Mouse (Mus musculus) liver, adult (tissue): ENCODE measurements at regions not wholly inside any gene's neighbourhood (a gene's known extent, or its start where the extent isn't known, plus 50 kb on each side); places are given as distances from the start of the nearest gene placed in this dataset.

ENCODE experiments used
- GATA4 ChIP-seq: IDR thresholded peaks from 2 replicates; pipeline ENCODE4 v1.6.1; 2014; ENCODE audit warnings: mild to moderate bottlenecking, low read length; ENCODE audit not compliant: insufficient replicate concordance

DNA sequence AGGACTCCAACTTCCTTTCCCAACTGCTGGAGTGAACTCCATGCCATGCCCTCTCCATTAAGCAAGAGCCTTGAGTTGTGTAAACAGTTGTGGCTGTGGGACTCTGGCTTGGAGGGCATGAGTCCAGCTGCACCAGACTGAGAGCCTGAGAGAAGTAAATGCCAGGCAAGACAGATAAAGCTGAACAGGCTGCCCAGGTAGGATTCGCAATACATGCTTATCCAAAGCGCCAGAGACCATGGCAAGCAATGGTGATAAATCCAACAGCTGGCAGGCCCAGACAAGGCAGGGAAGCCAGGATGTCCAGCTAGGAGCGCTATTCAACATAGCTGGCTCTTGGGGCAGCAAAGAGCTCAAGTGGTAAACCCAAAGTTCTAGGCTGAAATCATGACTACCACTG, 163.1 kb upstream of the Kdm8 start:
- TF ChIP-seq GATA4: peak; percentile 49; the same call in 1 of the 2 replicates

- TF ChIP-seq GATA4: no peak
Measured at GRCm38 (mm10) chr7:125295226-125295625, 149.2 kb upstream of the Kdm8 start.

GRCm38 (mm10) chr7:125308433-125308832, 136.0 kb upstream of the Kdm8 start:
- no peak for TF ChIP-seq GATA4

- TF ChIP-seq GATA4: no peak
Measured at GRCm38 (mm10) chr7:125310971-125311370, 133.5 kb upstream of the Kdm8 start.

- TF ChIP-seq GATA4: no peak
Measured at GRCm38 (mm10) chr7:125313604-125314003, 130.9 kb upstream of the Kdm8 start.

DNA sequence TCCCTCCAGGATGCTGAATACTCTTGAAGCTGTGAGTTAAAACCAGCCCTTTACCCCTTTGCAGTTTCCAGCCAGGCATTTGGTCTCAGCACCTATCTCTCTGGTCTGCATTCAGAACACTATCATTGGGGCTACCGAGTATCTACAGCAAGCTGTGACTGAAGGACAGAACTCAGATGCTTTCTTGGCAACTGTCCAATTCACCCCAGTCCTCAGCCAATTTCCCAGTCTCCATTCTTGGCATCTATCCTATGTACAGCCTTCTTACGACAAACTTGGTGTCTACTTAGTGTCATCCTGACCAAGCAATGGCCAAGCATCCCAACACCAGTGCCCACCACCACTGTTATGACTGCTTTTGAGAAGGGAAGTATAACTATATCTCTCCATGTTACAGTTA, 109.7 kb upstream of the Kdm8 start:
- TF ChIP-seq GATA4: no peak

- TF ChIP-seq GATA4: no peak
Measured at GRCm38 (mm10) chr7:125335586-125336165, 108.8 kb upstream of the Kdm8 start.

DNA sequence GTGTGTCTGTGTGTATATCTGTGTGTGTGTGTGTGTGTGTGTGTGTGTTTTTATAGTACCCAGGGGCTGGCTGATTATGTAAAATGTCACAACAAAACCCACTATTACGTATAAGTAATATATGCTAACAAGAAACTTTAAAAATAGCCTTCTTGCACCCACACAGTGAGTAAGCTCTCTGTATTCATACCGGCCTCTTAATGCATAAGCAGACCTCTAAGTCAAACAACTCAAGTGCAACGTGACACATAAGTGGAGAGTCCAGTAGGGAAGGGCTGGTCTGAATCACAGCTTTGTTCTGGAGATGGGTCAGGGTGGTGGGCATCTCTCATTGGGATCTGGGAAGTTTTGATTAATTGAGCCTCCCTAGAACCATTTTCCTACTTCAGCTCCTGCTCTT, 107.7 kb upstream of the Kdm8 start:
- TF ChIP-seq GATA4: no peak

DNA sequence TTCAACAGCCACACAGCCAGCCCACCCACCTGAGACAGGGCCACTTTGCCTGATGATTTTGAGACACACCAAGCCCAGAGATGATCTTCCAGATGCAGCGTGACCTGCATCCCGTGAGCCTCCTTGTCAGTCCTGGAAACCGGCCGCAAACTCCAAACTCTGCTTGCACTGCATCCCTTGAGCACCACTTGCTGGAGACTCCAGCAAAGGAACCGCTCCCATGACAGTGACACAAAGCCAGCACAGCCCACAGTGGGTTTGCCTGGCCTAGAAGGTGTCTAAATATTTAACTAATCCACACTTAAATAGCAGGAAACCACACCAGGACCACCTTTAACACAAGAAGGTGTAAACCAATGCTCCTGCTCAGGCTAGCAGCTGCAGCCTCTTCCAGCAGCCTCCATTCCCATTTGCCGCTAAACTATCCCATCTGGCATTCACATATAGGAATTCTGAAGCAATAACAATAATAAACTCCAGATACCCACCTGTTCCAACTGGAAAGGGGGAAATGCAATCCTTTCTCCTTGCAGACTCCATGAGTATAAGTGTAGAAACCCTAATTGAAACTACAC, 106.2 kb upstream of the Kdm8 start:
- TF ChIP-seq GATA4: no peak

DNA sequence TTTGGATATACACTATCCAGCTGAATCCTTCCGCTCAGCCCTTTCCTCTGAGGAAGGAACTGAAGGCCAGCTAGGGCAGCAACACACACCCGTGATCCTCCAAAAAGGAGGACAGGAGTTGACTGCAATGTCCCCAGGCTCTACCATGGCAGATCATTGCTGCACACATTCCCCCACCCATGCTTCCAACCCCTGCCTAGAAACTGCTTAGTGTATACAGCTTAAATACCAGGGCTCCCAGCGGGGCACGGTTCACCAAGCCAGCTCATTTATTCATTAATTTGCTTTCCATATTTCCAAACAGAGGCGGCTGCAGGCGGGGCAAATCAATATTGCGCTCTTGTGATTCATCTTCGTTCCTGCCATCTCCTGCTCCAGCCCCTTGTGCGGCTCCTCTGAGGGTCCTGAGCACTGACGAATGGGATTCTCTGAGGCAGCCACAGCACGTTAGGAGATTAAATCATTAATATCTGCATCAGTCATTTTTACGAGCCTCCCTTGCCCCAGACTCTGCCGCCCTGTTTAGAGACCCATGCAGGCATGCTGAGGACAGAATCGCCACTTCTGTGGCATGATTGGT, 104.1 kb upstream of the Kdm8 start:
- no peak for TF ChIP-seq GATA4

GRCm38 (mm10) chr7:125349606-125350005, 94.9 kb upstream of the Kdm8 start:
- TF ChIP-seq GATA4: no peak

GRCm38 (mm10) chr7:125354211-125354610, 90.3 kb upstream of the Kdm8 start:
- TF ChIP-seq GATA4: no peak

- TF ChIP-seq GATA4: no peak
Measured at GRCm38 (mm10) chr7:125354956-125355355, 89.5 kb upstream of the Kdm8 start.

GRCm38 (mm10) chr7:125358016-125358415, 86.5 kb upstream of the Kdm8 start:
- TF ChIP-seq GATA4: no peak

DNA sequence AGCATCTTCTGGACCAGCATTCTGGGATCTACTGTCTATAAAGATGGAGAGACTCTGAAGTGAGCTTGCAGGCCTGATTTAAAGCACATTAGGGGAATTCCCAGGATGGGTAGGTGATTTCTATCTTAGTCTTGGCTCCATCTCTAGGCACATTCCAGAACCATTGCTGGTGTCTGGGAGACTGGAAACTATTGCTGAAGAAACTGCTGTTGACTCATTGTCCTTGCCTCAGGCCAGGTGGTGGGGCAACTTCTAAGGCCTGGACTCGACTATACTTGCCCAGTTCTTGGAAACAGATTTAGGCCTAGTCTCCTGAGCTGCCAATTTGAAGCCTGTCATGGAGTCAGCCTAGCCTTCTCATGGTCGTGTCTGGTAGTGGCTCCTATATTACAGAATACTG, 61.5 kb upstream of the Kdm8 start:
- TF ChIP-seq GATA4: no peak

GRCm38 (mm10) chr7:125384171-125384570, 60.3 kb upstream of the Kdm8 start:
- no peak for TF ChIP-seq GATA4

GRCm38 (mm10) chr7:125392536-125392935, 51.9 kb upstream of the Kdm8 start:
- TF ChIP-seq GATA4: no peak
